Mouse (Mus musculus) stomach, embryonic 16.5 days (tissue): ENCODE measurements around the gene Elovl1. TPM values are rescaled to one million over a fixed set of nuclear protein-coding genes. Genes with fewer than 3 reads are reported as not detected.

Experiments used
- ATAC-seq: fragments of 200-750 bp; cut with Nextera tagmentation; 2 replicates; pipeline ENCODE4 v1.8.0; 2017; ENCODE audit warnings: moderate number of reproducible peaks, moderate TSS enrichment; ENCODE audit not compliant: insufficient read depth, low FRiP score
- H3K27ac ChIP-seq: fragments of 300-500 bp; sonication (generic); 2 replicates; pipeline ENCODE4 v1.5.1; 2014; ENCODE audit warnings: low read length
- H3K27me3 ChIP-seq: fragments of 300-500 bp; sonication (generic); 2 replicates; pipeline ENCODE4 v1.6.1; 2014; ENCODE audit warnings: low read length, control low read depth, mixed read lengths; ENCODE audit not compliant: control insufficient read depth, insufficient read depth
- H3K36me3 ChIP-seq: fragments of 300-500 bp; sonication (generic); 2 replicates; pipeline ENCODE4 v1.6.1; 2014; ENCODE audit warnings: low read length; ENCODE audit not compliant: control insufficient read depth, insufficient read depth
- H3K4me1 ChIP-seq: fragments of 300-500 bp; sonication (generic); 2 replicates; pipeline ENCODE4 v1.6.1; 2014; ENCODE audit warnings: low read length, control low read depth, mixed read lengths; ENCODE audit not compliant: control insufficient read depth, insufficient read depth
- H3K4me2 ChIP-seq: fragments of 300-500 bp; sonication (generic); 2 replicates; pipeline ENCODE4 v1.6.1; 2014; ENCODE audit warnings: low read depth, low read length, mixed read lengths
- H3K4me3 ChIP-seq: fragments of 300-500 bp; sonication (generic); replicated peaks from 2 replicates; pipeline ENCODE4 v1.5.1; 2014; ENCODE audit warnings: mild to moderate bottlenecking, low read length
- H3K9ac ChIP-seq: fragments of 300-500 bp; sonication (generic); 2 replicates; pipeline ENCODE4 v1.6.1; 2014; ENCODE audit warnings: low read length
- H3K9me3 ChIP-seq: fragments of 300-500 bp; sonication (generic); replicated peaks from 2 replicates; pipeline ENCODE4 v1.6.1; 2016; ENCODE audit warnings: low read length, control low read depth; ENCODE audit not compliant: control insufficient read depth
- WGBS: fragments of 180-500 bp; shearing (Covaris S2); extraction: QIAGEN DNeasy Blood & Tissue Kit; methylation state at CpG from one replicate; pipeline ENCODE4 v1.1.7; 2014; 5-methylcytosine and 5-hydroxymethylcytosine counted together
- polyA plus RNA-seq: library from polyadenylated mRNA; unstranded; fragments of >200 nt; fragmentation: Nextera tagmentation; extraction: Ambion mirVana; gene quantifications from 2 replicates; pipeline ENCODE4 v1.2.1, GENCODE M21; 2015

Gene Elovl1
- polyA plus RNA-seq, 1 experiment from 2014 or later = 171 TPM

- WGBS = 68% methylated on average over 4 of the region's 4 CpGs
- peaks cover 18% of the 10 kb centered on the region for H3K4me1 ChIP-seq
- no peak overlapping the region for H3K27ac ChIP-seq
- no peaks in the 10 kb centered on the region for H3K27me3 ChIP-seq
- H3K4me3 ChIP-seq = no peak overlapping the region
- H3K9ac ChIP-seq = no peak overlapping the region
- no peak for ATAC-seq
- no peaks in the 10 kb centered on the region for H3K9me3 ChIP-seq
- peaks cover 3% of the 10 kb centered on the region; the same call in 1 of the 2 replicates for H3K36me3 ChIP-seq
- no peak overlapping the region for H3K4me2 ChIP-seq
Measured at GRCm38 (mm10) chr4:118424541-118425160, 3.2 kb upstream of the Elovl1 start.

- Histone ChIP-seq H3K27ac (no peak overlapping the region), H3K36me3 (no peaks in the 10 kb centered on the region), H3K4me2 (no peak overlapping the region), H3K9ac (no peak overlapping the region), H3K4me3 (no peak overlapping the region), H3K27me3 (no peaks in the 10 kb centered on the region), H3K4me1 (peaks cover 25% of the 10 kb centered on the region), H3K9me3 (no peaks in the 10 kb centered on the region)
- no peak for ATAC-seq
- WGBS = 90% methylated on average over 1 of the region's 1 CpGs
Measured at GRCm38 (mm10) chr4:118425374-118425773, 2.5 kb upstream of the Elovl1 start.

- Histone ChIP-seq H3K4me2 (peak overlapping the region; percentile 75), H3K9ac (peak overlapping the region; percentile 85), H3K9me3 (no peaks in the 10 kb centered on the region), H3K36me3 (peaks cover 11% of the 10 kb centered on the region; the same call in 1 of the 2 replicates), H3K4me3 (peak overlapping the region; percentile 64), H3K27me3 (no peaks in the 10 kb centered on the region), H3K4me1 (peaks cover 26% of the 10 kb centered on the region), H3K27ac (peak overlapping the region; percentile 93)
- peak; percentile 6; the same call in 1 of the 2 replicates for ATAC-seq
- 3% methylated on average over 5 of the region's 5 CpGs for WGBS
Measured at GRCm38 (mm10) chr4:118427415-118427767, 502 bp upstream of the Elovl1 start.

DNA sequence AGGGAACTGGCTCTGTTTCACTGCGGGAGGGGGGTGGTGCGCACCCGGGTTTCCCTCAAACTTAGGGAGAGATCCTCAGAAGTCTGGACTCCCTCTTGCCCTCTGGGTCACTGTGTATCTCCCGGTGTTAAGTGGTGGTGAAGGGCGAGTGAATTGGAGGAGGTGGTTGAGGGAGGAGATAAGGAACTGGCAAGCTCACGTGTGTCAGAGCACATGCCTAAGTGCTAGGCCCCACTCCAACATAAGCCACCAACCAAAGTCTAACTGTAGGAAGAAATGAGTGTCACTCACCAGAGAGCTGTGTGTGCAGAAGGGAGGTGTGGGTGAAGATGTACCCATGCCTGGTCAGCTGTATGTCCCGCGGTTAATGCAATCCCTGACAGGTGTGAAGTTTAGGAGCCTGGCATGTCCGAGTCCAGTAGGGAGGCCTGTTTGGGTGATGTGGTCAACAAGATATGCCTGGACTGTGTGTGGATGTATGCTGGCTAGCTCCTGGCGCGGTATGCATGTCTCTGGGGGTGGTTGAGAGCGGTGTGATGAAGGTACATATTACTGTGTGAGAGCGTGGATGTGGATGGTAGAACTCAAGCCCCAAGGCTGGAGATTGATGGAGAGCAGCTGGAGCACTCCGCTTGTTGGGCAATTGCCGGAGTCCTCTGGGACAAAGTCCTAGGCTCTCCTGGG lies 780 bp downstream of the Elovl1 start:
- H3K9ac ChIP-seq = peak overlapping the region; percentile 85
- peak overlapping the region; percentile 93 for H3K27ac ChIP-seq
- H3K27me3 ChIP-seq = no peaks in the 10 kb centered on the region
- peak overlapping the region; percentile 64 for H3K4me3 ChIP-seq
- H3K4me2 ChIP-seq = peak overlapping the region; percentile 75
- WGBS = 23% methylated on average over 15 of the region's 15 CpGs
- no peaks in the 10 kb centered on the region for H3K9me3 ChIP-seq
- H3K4me1 ChIP-seq = peaks cover 26% of the 10 kb centered on the region
- H3K36me3 ChIP-seq = peaks cover 12% of the 10 kb centered on the region; the same call in 1 of the 2 replicates
- 0 out of 2 replicates have a peak, but pooled peaks have one; percentile 7 for ATAC-seq

- no peaks in the 10 kb centered on the region for H3K9me3 ChIP-seq
- H3K9ac ChIP-seq = peak overlapping the region; percentile 85
- WGBS = 32% methylated on average over 7 of the region's 7 CpGs
- peaks cover 12% of the 10 kb centered on the region; the same call in 1 of the 2 replicates for H3K36me3 ChIP-seq
- peak overlapping the region; percentile 75 for H3K4me2 ChIP-seq
- peak overlapping the region; percentile 64 for H3K4me3 ChIP-seq
- ATAC-seq = peak; percentile 8; the same call in 1 of the 2 replicates
- H3K27me3 ChIP-seq = no peaks in the 10 kb centered on the region
- peaks cover 31% of the 10 kb centered on the region for H3K4me1 ChIP-seq
- H3K27ac ChIP-seq = peak overlapping the region; percentile 93
Measured at GRCm38 (mm10) chr4:118429215-118429895, 1.5 kb downstream of the Elovl1 start.

GRCm38 (mm10) chr4:118432332-118432731 lies 4.4 kb downstream of the Elovl1 start:
- no peak overlapping the region for H3K9ac ChIP-seq
- H3K36me3 ChIP-seq = peaks cover 16% of the 10 kb centered on the region; the same call in 1 of the 2 replicates
- no peak for ATAC-seq
- H3K27me3 ChIP-seq = no peaks in the 10 kb centered on the region
- no peaks in the 10 kb centered on the region for H3K9me3 ChIP-seq
- peaks cover 49% of the 10 kb centered on the region for H3K4me1 ChIP-seq
- H3K4me3 ChIP-seq = no peak overlapping the region
- no peak overlapping the region for H3K4me2 ChIP-seq
- no peak overlapping the region for H3K27ac ChIP-seq
- WGBS = 61% methylated on average over 8 of the region's 8 CpGs

DNA sequence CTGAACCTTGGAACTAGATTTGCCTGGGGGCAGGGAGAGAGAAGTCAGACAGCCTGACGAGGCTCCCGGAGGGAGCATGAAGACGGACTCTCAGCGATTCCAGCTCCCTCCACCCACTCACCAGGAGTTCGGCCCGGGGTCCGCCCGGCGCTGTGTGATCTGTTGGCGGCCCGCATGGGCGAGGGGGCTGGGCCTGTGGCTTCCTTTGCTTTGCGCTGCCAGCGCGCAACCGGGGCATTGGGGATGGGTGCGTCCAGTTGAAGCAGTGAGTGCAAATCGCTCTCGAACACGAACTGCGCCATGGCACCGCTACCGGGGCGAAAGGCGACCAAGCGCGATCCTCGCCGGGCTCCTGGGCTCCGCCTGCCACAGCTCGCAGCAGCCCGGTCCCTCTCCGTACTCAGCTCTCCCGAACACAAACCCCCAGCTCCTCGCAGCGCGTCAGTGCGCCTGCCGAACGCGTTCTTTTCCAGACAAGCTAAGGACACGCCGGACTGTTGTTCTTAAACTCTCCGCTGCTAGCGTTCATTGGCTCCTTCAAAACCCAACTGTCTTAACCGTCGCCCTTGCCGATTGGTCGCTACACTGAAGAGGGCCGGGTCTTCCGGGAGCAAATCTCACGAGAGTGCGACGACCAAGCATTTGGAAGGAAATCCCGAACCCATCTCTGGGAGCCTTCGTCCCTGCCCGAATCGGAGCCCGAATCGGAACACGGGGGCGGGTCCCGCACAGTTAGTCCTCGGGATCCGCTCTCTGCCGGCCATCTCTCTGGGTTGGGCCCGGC lies 9.1 kb downstream of the Elovl1 start, which contains the start of gene Cdc20:
TSS of gene Cdc20 (minus strand) at position 533 of the 784 bp plus-strand sequence.
- Histone ChIP-seq H3K9me3 (no peaks in the 10 kb centered on the region), H3K36me3 (peaks cover 9% of the 10 kb centered on the region; the same call in 1 of the 2 replicates), H3K27ac (peak within 1 kb of the TSS; percentile 90), H3K9ac (peak within 1 kb of the TSS; percentile 84), H3K4me2 (peak within 1 kb of the TSS; percentile 90), H3K4me1 (peaks cover 33% of the 10 kb centered on the region), H3K4me3 (peak within 1 kb of the TSS; percentile 64), H3K27me3 (no peaks in the 10 kb centered on the region)
- under 1% methylated on average over 67 of the region's 67 CpGs for WGBS
- ATAC-seq = peak; percentile 95

DNA sequence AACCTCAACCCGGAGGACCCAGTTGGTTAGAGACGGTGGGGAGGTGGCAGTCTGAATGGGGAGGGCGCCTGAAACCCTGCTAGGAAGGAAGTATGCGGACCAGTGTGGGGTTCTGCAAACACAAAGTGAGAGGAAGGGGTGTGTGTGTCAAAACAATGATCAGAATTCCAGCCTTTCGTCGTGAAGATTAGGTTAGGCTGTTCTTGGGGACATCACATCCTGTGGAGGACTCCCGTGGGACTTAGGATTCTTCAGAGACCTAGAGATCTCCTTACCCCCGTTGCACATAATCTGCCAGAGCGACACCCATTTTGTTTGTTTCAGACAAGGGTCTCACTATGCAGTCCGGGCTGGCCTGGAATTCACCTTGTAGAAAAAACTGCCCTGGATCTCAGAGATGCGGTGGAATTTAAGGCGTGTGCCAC lies 9.9 kb downstream of the Elovl1 start:
- Histone ChIP-seq H3K27me3 (no peaks in the 10 kb centered on the region), H3K9ac (peak overlapping the region; percentile 66), H3K4me3 (peak overlapping the region; percentile 64), H3K9me3 (no peaks in the 10 kb centered on the region), H3K4me1 (peaks cover 33% of the 10 kb centered on the region), H3K27ac (peak overlapping the region; percentile 90), H3K4me2 (peak overlapping the region; percentile 90), H3K36me3 (peaks cover 4% of the 10 kb centered on the region; the same call in 1 of the 2 replicates)
- ATAC-seq = no peak
- 5% methylated on average over 12 of the region's 12 CpGs for WGBS
